Mouse (Mus musculus) macrophage (primary cell): ENCODE measurements around the gene H6pd. TPM values are rescaled to one million over a fixed set of nuclear protein-coding genes. Genes with fewer than 3 reads are reported as not detected.

ENCODE experiments used
- H3K27ac ChIP-seq: fragments of 350-480 bp; formaldehyde crosslinking; 2 replicates; pipeline ENCODE4 v1.9.0; 2021
- H3K36me3 ChIP-seq: fragments of 350-480 bp; formaldehyde crosslinking; 2 replicates; pipeline ENCODE4 v1.9.0; 2021; ENCODE audit errors: inconsistent target
- H3K4me3 ChIP-seq: fragments of 350-480 bp; formaldehyde crosslinking; 2 replicates; pipeline ENCODE4 v1.9.0; 2021; ENCODE audit errors: inconsistent target
- H3K79me2 ChIP-seq: fragments of 350-480 bp; formaldehyde crosslinking; 2 replicates; pipeline ENCODE4 v1.9.0; 2021; ENCODE audit errors: inconsistent target
- WGBS: methylation state at CpG from one replicate; pipeline ENCODE4 v1.1.7; 2026; ENCODE audit warnings: inconsistent platforms; ENCODE audit not compliant: missing documents; 5-methylcytosine and 5-hydroxymethylcytosine counted together
- polyA plus RNA-seq: library from polyadenylated mRNA; stranded (reverse); fragments of 250-400 nt; gene quantifications from 3 replicates; pipeline ENCODE4 v1.2.4, GENCODE M21; 2018; ENCODE audit warnings: inconsistent platforms

The H6pd gene
- polyA plus RNA-seq, 1 experiment from 2014 or later = 19.3 TPM

- Histone ChIP-seq H3K79me2 (no peaks in the 10 kb centered on the region), H3K36me3 (peaks cover 13% of the 10 kb centered on the region; the same call in 1 of the 2 replicates), H3K27ac (no peak overlapping the region), H3K4me3 (no peak overlapping the region)
- 94% methylated on average over 23 of the region's 23 CpGs for WGBS
Measured at GRCm38 (mm10) chr4:149983921-149984645, 24.7 kb downstream of the H6pd start.

- Histone ChIP-seq H3K4me3 (no peak overlapping the region), H3K27ac (no peak overlapping the region), H3K79me2 (no peaks in the 10 kb centered on the region), H3K36me3 (peaks cover 13% of the 10 kb centered on the region; the same call in 1 of the 2 replicates)
- 96% methylated on average over 15 of the region's 15 CpGs for WGBS
Measured at GRCm38 (mm10) chr4:149982154-149982553, 26.7 kb downstream of the H6pd start.

- Histone ChIP-seq H3K4me3 (no peak overlapping the region), H3K79me2 (no peaks in the 10 kb centered on the region), H3K27ac (no peak overlapping the region), H3K36me3 (peaks cover 13% of the 10 kb centered on the region; the same call in 1 of the 2 replicates)
- 8% methylated on average over 12 of the region's 12 CpGs for WGBS
Measured at GRCm38 (mm10) chr4:149979819-149980308, 29.0 kb downstream of the H6pd start.

- H3K36me3 ChIP-seq = peaks cover 13% of the 10 kb centered on the region; the same call in 1 of the 2 replicates
- 92% methylated on average over 2 of the region's 2 CpGs for WGBS
Measured at GRCm38 (mm10) chr4:149978820-149979219, 30.0 kb downstream of the H6pd start.

GRCm38 (mm10) chr4:149977801-149978544 lies 30.9 kb downstream of the H6pd start:
- peaks cover 13% of the 10 kb centered on the region; the same call in 1 of the 2 replicates for H3K36me3 ChIP-seq
- WGBS = 91% methylated on average over 17 of the region's 17 CpGs
- H3K79me2 ChIP-seq = no peaks in the 10 kb centered on the region
- no peak overlapping the region for H3K4me3 ChIP-seq
- H3K27ac ChIP-seq = no peak overlapping the region

More at GRCm38 (mm10) chr4:149978820-149979219, 30.0 kb downstream of the H6pd start:
- no peaks in the 10 kb centered on the region for H3K79me2 ChIP-seq
- no peak overlapping the region for H3K4me3 ChIP-seq
- H3K27ac ChIP-seq = no peak overlapping the region

GRCm38 (mm10) chr4:149977181-149977580 lies 31.6 kb downstream of the H6pd start:
- H3K79me2 ChIP-seq = no peaks in the 10 kb centered on the region
- WGBS = 95% methylated on average over 6 of the region's 6 CpGs
- no peak overlapping the region for H3K27ac ChIP-seq
- no peak overlapping the region for H3K4me3 ChIP-seq
- H3K36me3 ChIP-seq = peaks cover 11% of the 10 kb centered on the region; the same call in 1 of the 2 replicates

GRCm38 (mm10) chr4:149975730-149976254 lies 33.0 kb downstream of the H6pd start:
- no peak overlapping the region for H3K4me3 ChIP-seq
- no peaks in the 10 kb centered on the region for H3K79me2 ChIP-seq
- no peaks in the 10 kb centered on the region for H3K36me3 ChIP-seq
- 0 out of 2 replicates have a peak overlapping the region, but pooled peaks have one; percentile 24 for H3K27ac ChIP-seq
- 80% methylated on average over 5 of the region's 5 CpGs for WGBS

GRCm38 (mm10) chr4:149975291-149975690 lies 33.5 kb downstream of the H6pd start:
- H3K27ac ChIP-seq = peak overlapping the region; percentile 24; the same call in 1 of the 2 replicates
- WGBS = 65% methylated on average over 8 of the region's 8 CpGs
- no peak overlapping the region for H3K4me3 ChIP-seq
- no peaks in the 10 kb centered on the region for H3K79me2 ChIP-seq
- H3K36me3 ChIP-seq = no peaks in the 10 kb centered on the region

- H3K36me3 ChIP-seq = no peaks in the 10 kb centered on the region
- no peaks in the 10 kb centered on the region for H3K79me2 ChIP-seq
- WGBS = 77% methylated on average over 9 of the region's 9 CpGs
- no peak overlapping the region for H3K4me3 ChIP-seq
- no peak overlapping the region for H3K27ac ChIP-seq
Measured at GRCm38 (mm10) chr4:149971393-149971792, 37.4 kb downstream of the H6pd start.

- H3K36me3 ChIP-seq = no peaks in the 10 kb centered on the region
- no peak overlapping the region for H3K4me3 ChIP-seq
- H3K27ac ChIP-seq = no peak overlapping the region
- H3K79me2 ChIP-seq = no peaks in the 10 kb centered on the region
- 32% methylated on average over 6 of the region's 6 CpGs for WGBS
Measured at GRCm38 (mm10) chr4:149968526-149968925, 40.3 kb downstream of the H6pd start.

GRCm38 (mm10) chr4:149966963-149967362 lies 41.9 kb downstream of the H6pd start:
- Histone ChIP-seq H3K4me3 (no peak overlapping the region), H3K27ac (no peak overlapping the region), H3K36me3 (no peaks in the 10 kb centered on the region), H3K79me2 (no peaks in the 10 kb centered on the region)
- WGBS = 97% methylated on average over 9 of the region's 9 CpGs

GRCm38 (mm10) chr4:149966252-149966651 lies 42.6 kb downstream of the H6pd start:
- H3K4me3 ChIP-seq = no peak overlapping the region
- H3K27ac ChIP-seq = no peak overlapping the region
- no peaks in the 10 kb centered on the region for H3K79me2 ChIP-seq
- H3K36me3 ChIP-seq = no peaks in the 10 kb centered on the region
- 67% methylated on average over 5 of the region's 5 CpGs for WGBS

GRCm38 (mm10) chr4:149965672-149966071 lies 43.2 kb downstream of the H6pd start:
- Histone ChIP-seq H3K27ac (no peak overlapping the region), H3K79me2 (no peaks in the 10 kb centered on the region), H3K4me3 (no peak overlapping the region), H3K36me3 (no peaks in the 10 kb centered on the region)
- 87% methylated on average over 6 of the region's 6 CpGs for WGBS

GRCm38 (mm10) chr4:149965242-149965641 lies 43.6 kb downstream of the H6pd start:
- H3K79me2 ChIP-seq = no peaks in the 10 kb centered on the region
- no peak overlapping the region for H3K4me3 ChIP-seq
- H3K36me3 ChIP-seq = no peaks in the 10 kb centered on the region
- WGBS = 84% methylated on average over 6 of the region's 6 CpGs
- no peak overlapping the region for H3K27ac ChIP-seq

- 77% methylated on average over 3 of the region's 3 CpGs for WGBS
- Histone ChIP-seq H3K36me3 (no peaks in the 10 kb centered on the region), H3K27ac (no peak overlapping the region), H3K4me3 (no peak overlapping the region), H3K79me2 (no peaks in the 10 kb centered on the region)
Measured at GRCm38 (mm10) chr4:149964770-149965169, 44.1 kb downstream of the H6pd start.
